Mouse (Mus musculus): ENCODE measurements around the gene Mtmr12.

- TF ChIP-seq CTCF (IDR thresholded peaks at IDR 0.05; ENCODE audit: borderline replicate concordance, control insufficient read depth, extremely low read depth, insufficient read depth, low read length, poor library complexity) (no peak), POLR2A (IDR thresholded peaks at IDR 0.05; ENCODE audit: control insufficient read depth, extremely low read depth, insufficient read depth, low read length, poor library complexity) (no peak)
Measured at GRCm38 (mm10) chr15:12313255-12313654, 108.4 kb downstream of the Mtmr12 start.
